Mouse (Mus musculus): ENCODE measurements around the gene Senp5. TPM values are rescaled to one million over a fixed set of nuclear protein-coding genes. Genes with fewer than 3 reads are reported as not detected.
A peak's percentile ranks its signal among the peaks of the same experiment; 100 is the strongest.

Gene Senp5
- 18.6 and 19.2 TPM in 2 replicates for polyA plus RNA-seq (2015; fragmentation: Nextera tagmentation; extraction: Ambion mirVana)

DNA sequence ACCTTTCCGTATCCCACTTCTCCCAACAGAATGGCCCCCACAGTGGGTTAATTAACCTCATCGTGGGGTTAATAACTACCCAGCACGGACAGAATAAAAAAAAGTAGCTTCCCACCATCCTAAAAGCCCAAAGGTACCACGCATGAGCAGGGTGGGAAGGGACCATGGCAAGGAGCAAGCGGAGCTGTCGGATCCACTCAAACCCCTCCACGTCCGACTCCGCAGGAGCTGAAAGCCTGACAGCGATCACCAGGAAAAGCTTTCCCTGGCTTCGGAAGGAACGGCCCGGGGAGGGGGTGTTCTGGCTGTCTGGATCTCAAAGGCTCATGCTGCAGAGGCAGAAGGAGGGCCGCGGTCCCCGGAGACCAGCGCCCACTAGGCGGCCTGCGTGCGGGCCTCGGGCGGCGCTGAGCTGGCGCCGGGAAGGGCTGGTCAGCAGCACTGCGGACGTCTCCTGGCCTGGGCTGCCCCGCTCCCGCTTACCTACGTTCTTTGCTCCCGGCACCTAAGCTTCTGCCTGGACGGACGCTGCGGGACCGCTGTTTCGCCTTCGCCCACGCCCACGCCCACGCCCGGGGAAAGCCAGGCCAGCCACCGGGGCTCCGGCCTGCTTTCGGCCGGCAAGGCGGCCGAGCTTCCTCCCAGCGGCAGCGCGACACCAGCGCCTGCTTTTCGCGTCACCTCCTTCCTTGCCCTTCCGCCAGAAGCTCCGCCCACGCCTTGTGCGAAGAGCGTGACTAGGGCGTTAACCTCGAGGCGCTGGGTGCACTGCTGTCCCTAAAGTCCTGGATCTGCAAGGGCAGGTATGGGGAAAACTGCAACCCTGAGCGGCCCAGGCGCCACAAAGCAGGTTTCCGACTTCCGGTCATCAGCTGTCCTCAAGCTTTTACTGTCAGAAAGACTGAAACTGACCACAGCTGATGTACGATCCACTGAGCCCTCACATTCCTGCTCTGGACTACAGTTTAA, at the start of gene Senp5:
Gene Senp5, minus strand, starts transcription at position 779 of the 969 bp plus-strand sequence.
- Histone ChIP-seq H3K4me2 (ENCODE audit: low read length) (peak within 1 kb of the TSS; percentile 94), H3K4me1 (replicated peaks; ENCODE audit: control insufficient read depth, insufficient read depth, low read length) (peaks cover 22% of the 10 kb centered on the region), H3K9ac (replicated peaks; ENCODE audit: low read depth, low read length) (peak within 1 kb of the TSS; percentile 95), H3K27ac (ENCODE audit: low read length) (peak within 1 kb of the TSS; percentile 65), H3K27me3 (replicated peaks; ENCODE audit: control insufficient read depth, insufficient read depth, low read length) (no peaks in the 10 kb centered on the region), H3K9me3 (ENCODE audit: control insufficient read depth, low read length) (no peaks in the 10 kb centered on the region), H3K4me3 (replicated peaks; ENCODE audit: low read length) (peak within 1 kb of the TSS; percentile 89), H3K36me3 (ENCODE audit: control insufficient read depth, insufficient read depth) (no peaks in the 10 kb centered on the region)
- WGBS = under 1% methylated on average over 65 of the region's 66 CpGs
- ATAC-seq = peak; percentile 97

GRCm38 (mm10) chr16:32042367-32042766, 39.3 kb upstream of the Senp5 start:
- no peaks in the 10 kb centered on the region for H3K4me1 ChIP-seq (replicated peaks; ENCODE audit: control insufficient read depth, insufficient read depth, low read length)
- H3K4me2 ChIP-seq (ENCODE audit: low read length) = no peak overlapping the region
- peaks cover 25% of the 10 kb centered on the region for H3K36me3 ChIP-seq (ENCODE audit: control insufficient read depth, insufficient read depth)
- ATAC-seq = no peak
- H3K27me3 ChIP-seq (replicated peaks; ENCODE audit: control insufficient read depth, insufficient read depth, low read length) = no peaks in the 10 kb centered on the region
- H3K9me3 ChIP-seq (ENCODE audit: control insufficient read depth, low read length) = no peaks in the 10 kb centered on the region
- H3K4me3 ChIP-seq (replicated peaks; ENCODE audit: low read length) = no peak overlapping the region
- no peak overlapping the region for H3K27ac ChIP-seq (ENCODE audit: low read length)
- no peak overlapping the region for H3K9ac ChIP-seq (replicated peaks; ENCODE audit: low read depth, low read length)
- 90% methylated on average over 4 of the region's 4 CpGs for WGBS

DNA sequence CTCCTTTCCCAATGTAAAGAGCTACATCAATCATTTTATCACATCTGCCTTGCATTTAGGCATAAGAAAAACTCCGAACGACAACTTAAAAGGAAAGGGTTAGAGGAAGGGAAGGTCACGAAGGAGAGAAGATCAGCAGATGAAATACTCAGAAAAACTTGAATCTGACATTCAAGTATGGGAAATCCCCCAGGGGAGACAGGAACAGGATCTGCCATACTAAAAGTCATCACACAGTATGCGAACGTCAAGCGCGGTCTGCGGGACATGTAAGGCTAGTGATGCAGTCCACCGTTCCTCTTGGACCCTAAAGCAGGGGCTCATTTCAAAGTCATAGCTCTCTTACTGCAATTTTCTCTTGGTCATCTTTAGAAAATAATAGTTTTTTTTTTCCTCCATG, 16.6 kb upstream of the Senp5 start:
- 96% methylated on average over 9 of the region's 9 CpGs for WGBS
- H3K9me3 ChIP-seq (ENCODE audit: control insufficient read depth, low read length) = no peaks in the 10 kb centered on the region
- ATAC-seq = no peak
- no peak overlapping the region for H3K4me2 ChIP-seq (ENCODE audit: low read length)
- no peak overlapping the region for H3K4me3 ChIP-seq (replicated peaks; ENCODE audit: low read length)
- H3K27me3 ChIP-seq (replicated peaks; ENCODE audit: control insufficient read depth, insufficient read depth, low read length) = no peaks in the 10 kb centered on the region
- H3K36me3 ChIP-seq (ENCODE audit: control insufficient read depth, insufficient read depth) = peaks cover 24% of the 10 kb centered on the region
- no peak overlapping the region for H3K27ac ChIP-seq (ENCODE audit: low read length)
- H3K4me1 ChIP-seq (replicated peaks; ENCODE audit: control insufficient read depth, insufficient read depth, low read length) = no peaks in the 10 kb centered on the region
- no peak overlapping the region for H3K9ac ChIP-seq (replicated peaks; ENCODE audit: low read depth, low read length)

DNA sequence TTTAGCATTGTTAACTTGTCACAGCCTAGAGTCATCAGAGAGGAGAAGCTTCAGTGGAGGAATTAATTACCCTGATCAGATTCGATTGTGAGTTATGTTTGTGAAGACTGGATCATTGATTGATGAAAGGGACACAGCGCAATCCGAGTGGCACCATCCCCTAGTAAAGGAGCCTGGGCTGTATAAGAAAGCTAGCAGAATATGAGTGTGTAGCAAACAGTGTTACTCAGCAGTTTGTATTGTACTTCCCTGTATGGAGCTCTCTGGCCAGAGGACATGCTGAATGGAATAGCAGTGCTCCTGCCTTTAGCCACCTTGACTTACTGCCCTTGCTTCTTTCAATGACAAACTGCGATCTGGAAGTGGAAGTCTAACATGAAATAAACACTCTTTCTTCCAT, 7.2 kb upstream of the Senp5 start:
- Histone ChIP-seq H3K36me3 (ENCODE audit: control insufficient read depth, insufficient read depth) (no peaks in the 10 kb centered on the region), H3K27me3 (replicated peaks; ENCODE audit: control insufficient read depth, insufficient read depth, low read length) (no peaks in the 10 kb centered on the region), H3K4me1 (replicated peaks; ENCODE audit: control insufficient read depth, insufficient read depth, low read length) (no peaks in the 10 kb centered on the region), H3K27ac (ENCODE audit: low read length) (no peak overlapping the region), H3K4me2 (ENCODE audit: low read length) (no peak overlapping the region), H3K4me3 (replicated peaks; ENCODE audit: low read length) (no peak overlapping the region), H3K9me3 (ENCODE audit: control insufficient read depth, low read length) (no peaks in the 10 kb centered on the region), H3K9ac (replicated peaks; ENCODE audit: low read depth, low read length) (no peak overlapping the region)
- no peak for ATAC-seq
- 85% methylated on average over 4 of the region's 4 CpGs for WGBS

DNA sequence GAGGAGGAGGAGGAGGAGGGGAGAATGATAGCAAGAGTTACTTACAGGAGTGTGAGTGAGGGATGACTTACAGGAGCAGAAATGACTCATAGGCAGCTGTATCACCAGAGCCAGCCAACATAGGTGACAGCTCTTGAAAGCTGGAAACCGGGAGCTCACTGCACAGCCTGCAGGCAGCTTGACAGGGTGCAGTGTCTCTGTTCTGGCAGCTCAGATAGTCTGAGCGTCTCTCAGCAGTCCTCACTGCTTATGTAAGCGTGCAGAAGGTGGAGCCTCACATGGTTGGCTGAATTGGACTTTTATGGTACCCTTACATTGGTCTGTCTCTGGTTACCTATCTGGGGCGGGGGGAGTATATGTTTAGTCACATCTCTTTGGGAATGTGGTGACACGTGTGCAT, 6.8 kb upstream of the Senp5 start:
- ATAC-seq = no peak
- WGBS = 50% methylated on average over 5 of the region's 5 CpGs
- no peaks in the 10 kb centered on the region for H3K4me1 ChIP-seq (replicated peaks; ENCODE audit: control insufficient read depth, insufficient read depth, low read length)

DNA sequence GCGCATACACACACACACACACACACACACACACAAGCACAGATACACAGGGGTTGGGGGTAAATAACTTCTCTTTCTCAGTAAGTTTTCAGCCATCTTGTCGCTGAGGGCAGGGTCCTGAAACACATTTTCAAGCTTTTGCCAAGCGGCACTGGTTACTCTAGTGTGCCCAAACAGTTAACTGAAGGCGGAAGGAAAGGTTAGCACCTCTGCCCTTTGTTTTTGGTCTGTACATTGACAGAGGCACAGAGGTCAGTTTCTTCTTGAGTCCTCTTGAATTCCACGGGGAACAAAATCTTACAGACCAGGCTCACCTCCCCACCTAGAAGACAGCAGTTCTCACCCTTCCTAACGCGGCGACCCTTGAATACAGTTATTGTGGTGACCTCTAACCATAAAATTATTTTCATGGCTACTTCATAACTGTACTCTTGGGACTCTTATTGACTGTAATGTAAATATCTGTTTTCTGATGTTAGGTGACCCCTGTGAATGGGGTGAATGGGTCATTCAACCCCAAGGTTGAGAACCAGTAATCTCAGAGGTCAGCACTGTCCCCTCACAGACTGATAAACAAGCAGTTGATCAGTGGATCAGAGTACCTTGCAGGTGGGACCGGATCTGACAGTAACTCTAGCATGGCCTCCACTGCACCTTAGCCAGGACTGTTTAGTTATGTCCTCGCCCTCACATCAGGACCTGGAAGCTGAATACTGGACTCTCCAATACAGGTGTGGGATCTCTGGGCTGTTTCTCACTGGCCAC, 5.6 kb upstream of the Senp5 start:
- Histone ChIP-seq H3K27ac (ENCODE audit: low read length) (no peak overlapping the region), H3K9me3 (ENCODE audit: control insufficient read depth, low read length) (no peaks in the 10 kb centered on the region), H3K4me3 (replicated peaks; ENCODE audit: low read length) (no peak overlapping the region), H3K27me3 (replicated peaks; ENCODE audit: control insufficient read depth, insufficient read depth, low read length) (no peaks in the 10 kb centered on the region), H3K4me1 (replicated peaks; ENCODE audit: control insufficient read depth, insufficient read depth, low read length) (peaks cover under 1% of the 10 kb centered on the region), H3K9ac (replicated peaks; ENCODE audit: low read depth, low read length) (no peak overlapping the region), H3K4me2 (ENCODE audit: low read length) (no peak overlapping the region), H3K36me3 (ENCODE audit: control insufficient read depth, insufficient read depth) (no peaks in the 10 kb centered on the region)
- 71% methylated on average over 10 of the region's 10 CpGs for WGBS
- ATAC-seq = no peak

More for the DNA sequence above, 6.8 kb upstream of the Senp5 start:
- no peaks in the 10 kb centered on the region for H3K9me3 ChIP-seq (ENCODE audit: control insufficient read depth, low read length)
- no peak overlapping the region for H3K4me2 ChIP-seq (ENCODE audit: low read length)
- no peaks in the 10 kb centered on the region for H3K36me3 ChIP-seq (ENCODE audit: control insufficient read depth, insufficient read depth)
- H3K27me3 ChIP-seq (replicated peaks; ENCODE audit: control insufficient read depth, insufficient read depth, low read length) = no peaks in the 10 kb centered on the region
- H3K9ac ChIP-seq (replicated peaks; ENCODE audit: low read depth, low read length) = no peak overlapping the region
- no peak overlapping the region for H3K27ac ChIP-seq (ENCODE audit: low read length)
- H3K4me3 ChIP-seq (replicated peaks; ENCODE audit: low read length) = no peak overlapping the region

DNA sequence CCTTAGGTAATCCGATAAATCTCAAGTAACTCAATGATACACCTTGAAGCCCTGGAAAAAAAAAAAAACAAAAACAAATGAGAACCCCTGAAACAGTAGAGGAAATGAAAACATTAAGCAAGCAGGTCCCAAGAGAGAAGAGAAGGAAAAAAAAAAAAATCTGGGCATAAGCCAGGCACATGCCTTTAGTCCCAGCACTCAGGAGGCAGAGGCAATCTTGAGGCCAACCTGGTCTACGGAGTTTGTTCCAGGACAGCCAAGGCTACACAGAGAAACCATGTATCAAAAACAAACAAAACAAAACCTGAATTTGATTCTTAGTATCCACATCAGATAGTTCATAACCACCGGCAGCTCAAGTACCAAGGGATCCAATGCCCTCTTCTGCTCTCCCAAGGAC, 1.6 kb upstream of the Senp5 start:
- H3K4me2 ChIP-seq (ENCODE audit: low read length) = no peak overlapping the region
- 93% methylated on average over 3 of the region's 3 CpGs for WGBS
- H3K9ac ChIP-seq (replicated peaks; ENCODE audit: low read depth, low read length) = no peak overlapping the region
- no peak overlapping the region for H3K4me3 ChIP-seq (replicated peaks; ENCODE audit: low read length)
- ATAC-seq = no peak
- H3K27ac ChIP-seq (ENCODE audit: low read length) = no peak overlapping the region
- peaks cover 22% of the 10 kb centered on the region for H3K4me1 ChIP-seq (replicated peaks; ENCODE audit: control insufficient read depth, insufficient read depth, low read length)
- no peaks in the 10 kb centered on the region for H3K9me3 ChIP-seq (ENCODE audit: control insufficient read depth, low read length)
- H3K36me3 ChIP-seq (ENCODE audit: control insufficient read depth, insufficient read depth) = no peaks in the 10 kb centered on the region
- no peaks in the 10 kb centered on the region for H3K27me3 ChIP-seq (replicated peaks; ENCODE audit: control insufficient read depth, insufficient read depth, low read length)

GRCm38 (mm10) chr16:31996371-31996770, 6.7 kb downstream of the Senp5 start:
- Histone ChIP-seq H3K4me2 (ENCODE audit: low read length) (no peak overlapping the region), H3K9me3 (ENCODE audit: control insufficient read depth, low read length) (no peaks in the 10 kb centered on the region), H3K4me3 (replicated peaks; ENCODE audit: low read length) (no peak overlapping the region), H3K27me3 (replicated peaks; ENCODE audit: control insufficient read depth, insufficient read depth, low read length) (no peaks in the 10 kb centered on the region), H3K4me1 (replicated peaks; ENCODE audit: control insufficient read depth, insufficient read depth, low read length) (peaks cover 6% of the 10 kb centered on the region), H3K9ac (replicated peaks; ENCODE audit: low read depth, low read length) (no peak overlapping the region), H3K27ac (ENCODE audit: low read length) (no peak overlapping the region), H3K36me3 (ENCODE audit: control insufficient read depth, insufficient read depth) (no peaks in the 10 kb centered on the region; the same call in 1 of the 2 replicates)
- 84% methylated on average over 5 of the region's 5 CpGs for WGBS
- ATAC-seq = no peak

DNA sequence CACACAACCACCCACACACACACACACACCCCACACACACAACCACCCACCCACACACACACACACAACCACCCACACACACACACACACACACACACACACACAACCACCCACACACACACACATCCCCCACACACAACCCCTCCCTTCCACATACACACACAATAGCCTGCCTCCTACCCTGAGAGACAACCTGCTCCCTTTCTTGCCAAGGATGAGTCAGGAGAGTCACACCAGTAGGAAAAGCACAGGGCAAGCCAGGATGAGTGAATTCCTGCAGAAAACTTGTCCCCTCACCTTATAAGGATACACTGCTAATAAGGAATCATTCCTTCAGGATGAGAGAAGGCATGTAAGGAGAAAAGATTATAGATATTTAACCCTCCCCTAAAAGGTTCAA, 9.1 kb downstream of the Senp5 start:
- Histone ChIP-seq H3K4me3 (replicated peaks; ENCODE audit: low read length) (no peak overlapping the region), H3K36me3 (ENCODE audit: control insufficient read depth, insufficient read depth) (peaks cover 5% of the 10 kb centered on the region), H3K27me3 (replicated peaks; ENCODE audit: control insufficient read depth, insufficient read depth, low read length) (no peaks in the 10 kb centered on the region), H3K4me2 (ENCODE audit: low read length) (no peak overlapping the region), H3K27ac (ENCODE audit: low read length) (no peak overlapping the region), H3K4me1 (replicated peaks; ENCODE audit: control insufficient read depth, insufficient read depth, low read length) (no peaks in the 10 kb centered on the region), H3K9ac (replicated peaks; ENCODE audit: low read depth, low read length) (no peak overlapping the region), H3K9me3 (ENCODE audit: control insufficient read depth, low read length) (no peaks in the 10 kb centered on the region)
- no peak for ATAC-seq

Data from forebrain, embryonic 16.5 days (tissue).